Mouse (Mus musculus) kidney, embryonic 15.5 days (tissue): Measurements from ENCODE around the gene Slc41a3. TPM values are rescaled to one million over a fixed set of nuclear protein-coding genes. Genes with fewer than 3 reads are reported as not detected.

Source experiments
- ATAC-seq: fragments of 200-750 bp; cut with Nextera tagmentation; replicated peaks from 2 replicates; pipeline ENCODE4 v1.8.0; 2017; ENCODE audit warnings: moderate TSS enrichment; ENCODE audit not compliant: low FRiP score
- H3K27ac ChIP-seq: fragments of 300-500 bp; sonication (generic); 2 replicates; pipeline ENCODE4 v1.5.1; 2015; ENCODE audit warnings: mild to moderate bottlenecking, inconsistent platforms
- H3K27me3 ChIP-seq: fragments of 300-500 bp; sonication (generic); 2 replicates; pipeline ENCODE4 v1.6.1; 2015; ENCODE audit warnings: inconsistent platforms
- H3K36me3 ChIP-seq: fragments of 300-500 bp; sonication (generic); 2 replicates; pipeline ENCODE4 v1.6.1; 2015; ENCODE audit warnings: inconsistent platforms
- H3K4me1 ChIP-seq: fragments of 300-500 bp; sonication (generic); 2 replicates; pipeline ENCODE4 v1.6.1; 2015; ENCODE audit warnings: inconsistent platforms
- H3K4me2 ChIP-seq: fragments of 300-500 bp; sonication (generic); 2 replicates; pipeline ENCODE4 v1.6.1; 2015; ENCODE audit warnings: moderate library complexity, mild to moderate bottlenecking, inconsistent platforms
- H3K4me3 ChIP-seq: fragments of 300-500 bp; sonication (generic); replicated peaks from 2 replicates; pipeline ENCODE4 v1.5.1; 2015; ENCODE audit warnings: mild to moderate bottlenecking, inconsistent platforms
- H3K9ac ChIP-seq: fragments of 300-500 bp; sonication (generic); 2 replicates; pipeline ENCODE4 v1.6.1; 2015; ENCODE audit warnings: mild to moderate bottlenecking, inconsistent platforms
- H3K9me3 ChIP-seq: fragments of 300-500 bp; sonication (generic); replicated peaks from 2 replicates; pipeline ENCODE4 v1.6.1; 2016; ENCODE audit warnings: inconsistent platforms
- WGBS: fragments of 180-500 bp; shearing (Covaris S2); methylation state at CpG from one replicate; pipeline ENCODE4 v1.1.7; 2015; ENCODE audit warnings: mixed read lengths; 5-methylcytosine and 5-hydroxymethylcytosine counted together
- microRNA-seq: library from miRNA; unstranded; fragments of <30 nt; microRNA quantifications from one replicate; pipeline ENCODE4, GENCODE M21; 2016
- polyA plus RNA-seq: library from polyadenylated mRNA; unstranded; fragments of >200 nt; fragmentation: Nextera tagmentation; extraction: Ambion mirVana; gene quantifications from 2 replicates; pipeline ENCODE4 v1.2.1, GENCODE M21; 2015

Slc41a3 gene
- polyA plus RNA-seq, 1 experiment from 2014 or later: 7.6 TPM

DNA sequence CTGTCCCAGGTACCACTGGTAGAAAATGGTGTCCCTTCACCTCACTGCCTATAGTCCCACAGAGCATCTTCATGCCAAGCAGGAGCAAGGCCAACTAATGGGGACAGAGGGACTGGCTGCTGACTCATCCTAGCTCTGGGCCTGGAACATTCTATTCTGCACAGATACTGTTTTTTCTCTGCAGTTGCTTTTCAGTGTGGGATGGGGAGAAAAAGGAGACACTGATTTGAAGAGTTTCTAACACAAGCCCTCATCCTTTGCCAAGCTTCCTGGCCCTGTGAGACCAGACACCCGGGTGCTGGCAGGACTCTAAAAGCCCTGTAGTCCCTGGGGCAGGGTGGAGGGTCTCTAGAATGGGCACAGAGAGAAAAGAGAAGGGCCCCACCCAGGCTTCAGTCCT is 91.2 kb downstream of the Slc41a3 start:
- no peak overlapping the region for H3K4me3 ChIP-seq
- 73% methylated on average over 1 of the region's 1 CpGs for WGBS
- H3K9me3 ChIP-seq: no peaks in the 10 kb centered on the region
- peaks cover 10% of the 10 kb centered on the region for H3K4me1 ChIP-seq
- no peak overlapping the region for H3K4me2 ChIP-seq
- no peak overlapping the region for H3K9ac ChIP-seq
- H3K27ac ChIP-seq: no peak overlapping the region
- ATAC-seq: no peak
- H3K27me3 ChIP-seq: no peaks in the 10 kb centered on the region
- H3K36me3 ChIP-seq: peaks cover 40% of the 10 kb centered on the region

Small RNAs within 50 kb of the gene (microRNA-seq; reads per million reads assigned to microRNA genes)
- gene Gm24816: not detected

Other genes with a start within 250 kb of the Slc41a3 start
- 8.9 and 9.1 TPM in 2 replicates for gene Zxdc, start 235.2 kb upstream of the Slc41a3 start, polyA plus RNA-seq
- gene Cfap100, start 175.9 kb upstream of the Slc41a3 start, polyA plus RNA-seq: 0.30 and 0.58 TPM in 2 replicates
- 11.7 and 12.6 TPM in 2 replicates for gene Klf15, start 142.1 kb upstream of the Slc41a3 start, polyA plus RNA-seq
- gene Aldh1l1, start 118.3 kb upstream of the Slc41a3 start, polyA plus RNA-seq: 11.2 and 13.8 TPM in 2 replicates